Mouse (Mus musculus): Measurements from ENCODE around the gene Tymp.
A peak's percentile ranks its signal among the peaks of the same experiment; 100 is the strongest.

Tymp gene

GRCm38 (mm10) chr15:89376957-89377356, at the start of gene Tymp:
Gene Tymp (minus strand): TSS chr15:89377039.
- DNase-seq = no peak

DNA sequence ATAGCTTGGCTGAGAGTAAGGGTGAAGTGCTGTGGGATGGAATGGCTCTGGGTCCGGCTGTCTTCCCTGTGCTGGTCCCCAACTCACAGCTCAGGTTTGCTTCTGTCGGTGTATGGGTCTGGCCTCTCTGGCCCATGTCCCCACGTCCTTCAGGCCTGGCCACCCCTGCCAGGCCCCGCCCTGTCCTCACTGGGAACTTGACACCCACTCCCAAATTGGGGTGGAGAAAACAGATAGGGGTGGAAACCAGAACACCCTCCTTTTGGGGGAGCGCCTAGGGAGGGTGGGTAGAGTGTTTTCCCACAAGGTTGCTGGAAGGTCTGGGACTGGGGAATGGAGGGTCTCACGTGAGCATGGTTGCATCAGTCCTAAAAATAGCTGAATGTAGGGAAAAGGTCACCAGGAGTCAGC, 48.9 kb upstream of the Tymp start, which contains the start of gene Cpt1b:
Gene Cpt1b (minus strand): TSS at position 153 of the 411 bp plus-strand sequence.
- peak; percentile 59 for DNase-seq

DNA sequence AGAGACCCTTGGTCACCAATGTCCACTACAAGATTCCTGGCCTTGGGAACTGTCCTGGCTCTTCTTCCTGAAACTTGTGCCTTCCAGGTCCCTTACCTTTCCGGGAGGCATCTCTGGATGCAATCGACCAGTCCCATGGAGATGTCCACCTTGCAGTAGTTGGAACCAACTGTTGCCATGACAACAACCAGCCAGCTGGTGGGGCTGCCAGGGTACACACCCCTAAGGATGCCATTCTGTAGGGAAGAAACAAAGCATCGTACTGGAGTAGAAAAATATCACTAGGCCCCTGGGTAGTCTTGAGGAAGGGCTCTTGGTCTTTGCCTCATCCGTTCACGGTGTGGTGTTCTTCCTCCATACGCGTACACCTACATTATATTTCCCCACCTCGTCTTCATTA, 47.8 kb upstream of the Tymp start:
- no peak for DNase-seq

GRCm38 (mm10) chr15:89421938-89422337, 45.1 kb upstream of the Tymp start:
- no peak for DNase-seq

DNA sequence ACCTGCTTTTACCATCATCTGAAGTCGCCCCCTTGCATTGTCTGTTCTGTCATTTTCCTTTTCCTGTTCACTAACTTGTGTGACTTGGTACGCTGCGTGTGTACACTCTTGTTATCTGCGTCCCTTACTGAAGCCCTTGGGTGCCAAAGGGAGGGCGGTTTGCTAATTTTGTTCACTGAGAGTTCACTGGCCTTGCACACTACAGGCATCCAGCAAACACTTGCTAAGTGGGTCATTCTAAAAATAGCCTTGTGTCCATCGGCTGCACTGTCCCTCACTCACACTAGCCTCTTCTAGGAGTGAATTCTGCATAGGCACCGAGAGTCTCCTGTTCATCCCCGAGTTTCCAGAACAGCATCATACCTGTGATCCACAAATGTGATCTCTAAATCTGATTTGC, 38.4 kb upstream of the Tymp start:
- no peak for DNase-seq

DNA sequence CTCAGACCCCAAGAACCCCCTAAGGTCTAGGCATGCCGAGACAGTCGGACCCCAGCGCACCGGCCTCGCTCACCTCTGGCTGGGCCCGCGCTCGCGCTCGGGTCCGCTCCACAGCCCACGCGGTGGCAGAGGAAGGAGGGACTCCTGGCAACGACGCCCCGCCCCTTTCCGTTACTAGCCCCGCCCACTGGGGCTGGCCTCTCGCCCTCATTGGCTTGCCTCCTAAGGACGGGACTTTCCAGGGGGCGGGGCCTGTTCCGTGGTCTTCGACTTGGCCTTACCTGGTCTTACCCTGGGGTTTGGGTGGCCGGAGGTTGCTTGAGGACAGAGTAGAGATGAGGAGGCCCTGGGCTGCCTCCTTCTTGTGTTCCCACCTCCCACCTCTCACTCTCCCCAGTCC, 33.3 kb upstream of the Tymp start, which contains the start of gene Syce3:
Gene Syce3 (minus strand): TSS at position 386 of the 400 bp plus-strand sequence.
- DNase-seq = no peak

DNA sequence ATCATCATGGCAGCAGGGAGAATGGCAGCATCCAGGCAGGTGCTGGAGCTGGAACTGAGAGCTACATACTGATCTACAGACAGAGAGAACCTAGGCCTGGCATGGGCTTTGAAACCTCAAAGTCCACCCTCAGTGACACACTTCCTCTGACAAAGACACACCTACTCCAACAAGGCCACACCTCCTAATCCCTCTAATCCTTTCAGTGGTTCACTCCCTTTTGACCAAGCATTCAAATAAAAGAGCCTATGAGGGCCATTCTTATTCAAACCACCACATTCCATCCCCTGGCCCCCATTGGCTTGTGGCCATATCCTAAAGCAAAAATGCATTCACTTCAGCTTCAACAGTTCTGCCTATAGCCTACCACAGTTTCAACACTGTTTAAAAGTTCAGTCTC, 29.9 kb upstream of the Tymp start:
- no peak for DNase-seq

DNA sequence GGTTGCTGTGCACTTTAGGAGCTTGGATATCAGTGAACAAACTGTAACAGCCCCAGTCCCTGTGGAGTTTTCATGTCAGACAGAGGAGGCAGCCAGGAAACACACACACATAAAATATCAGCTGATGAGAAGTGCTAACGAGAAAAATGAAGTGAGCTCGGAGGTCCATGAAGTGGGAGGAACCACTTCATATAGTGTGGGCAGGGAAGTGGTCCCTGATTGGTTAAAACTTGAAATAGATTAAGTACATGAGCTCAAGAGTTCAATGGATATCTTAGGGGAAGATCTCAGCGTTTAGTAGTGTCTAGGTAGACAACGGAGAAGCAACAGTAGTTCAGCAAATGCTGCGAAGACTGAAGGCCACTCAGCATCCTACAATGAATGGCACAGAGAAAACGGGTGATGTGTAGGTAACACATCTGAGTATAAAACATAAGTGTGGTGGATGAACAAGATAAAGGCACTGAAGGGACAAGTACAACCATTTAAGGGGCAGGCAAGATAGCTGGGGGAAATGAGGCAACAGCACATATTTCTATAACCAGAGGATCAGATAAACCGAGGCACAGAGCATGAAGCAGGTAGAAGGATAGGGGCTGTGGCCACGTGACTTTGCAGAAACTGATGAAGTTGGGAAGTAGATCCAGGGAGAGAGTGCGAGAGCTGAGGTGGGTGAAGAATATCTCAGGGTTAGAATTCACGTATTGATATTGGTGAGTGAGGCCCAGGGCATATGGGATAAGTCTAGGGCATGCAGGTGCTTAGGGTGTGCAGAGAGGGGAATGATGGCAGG, 28.2 kb upstream of the Tymp start:
- DNase-seq = no peak

DNA sequence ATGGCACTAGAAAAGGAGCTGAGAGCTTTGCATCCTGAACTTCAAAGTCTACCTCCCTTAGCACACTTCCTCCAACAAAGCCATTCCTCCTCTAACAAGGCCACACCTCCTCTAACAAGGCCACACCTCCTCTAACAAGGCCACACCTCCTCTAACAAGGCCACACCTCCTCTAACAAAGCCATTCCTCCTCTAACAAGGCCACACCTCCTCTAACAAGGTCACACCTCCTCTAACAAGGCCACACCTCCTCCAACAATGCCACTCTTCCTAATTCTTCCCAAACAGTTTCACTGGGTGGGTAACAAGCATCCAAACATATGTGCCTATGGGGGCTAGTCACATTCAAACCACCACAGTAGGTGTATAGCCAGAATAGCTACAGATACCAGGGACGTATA, 25.6 kb upstream of the Tymp start:
- no peak for DNase-seq

DNA sequence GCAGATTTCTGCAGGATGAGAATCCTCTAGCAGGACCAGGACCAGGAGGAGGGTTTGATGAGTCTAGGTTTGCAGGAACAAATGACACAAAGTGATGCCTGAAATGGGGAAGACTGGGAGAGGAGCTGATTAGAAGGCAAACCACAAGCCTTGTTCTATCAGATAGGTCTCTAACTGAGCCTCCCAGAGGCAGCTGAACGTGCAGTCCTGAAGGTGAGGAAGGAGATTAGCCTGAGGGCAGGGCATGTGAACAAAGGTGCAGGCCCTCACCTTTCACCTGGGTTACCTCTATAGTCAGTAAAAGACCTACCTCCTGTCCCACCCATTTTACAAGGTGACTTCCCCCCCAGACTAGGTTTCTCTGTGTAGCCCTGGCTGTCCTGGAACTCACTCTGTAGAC, 22.9 kb upstream of the Tymp start:
- DNase-seq = no peak

- no peak for DNase-seq
Observed at GRCm38 (mm10) chr15:89398146-89398545, 21.3 kb upstream of the Tymp start.

DNA sequence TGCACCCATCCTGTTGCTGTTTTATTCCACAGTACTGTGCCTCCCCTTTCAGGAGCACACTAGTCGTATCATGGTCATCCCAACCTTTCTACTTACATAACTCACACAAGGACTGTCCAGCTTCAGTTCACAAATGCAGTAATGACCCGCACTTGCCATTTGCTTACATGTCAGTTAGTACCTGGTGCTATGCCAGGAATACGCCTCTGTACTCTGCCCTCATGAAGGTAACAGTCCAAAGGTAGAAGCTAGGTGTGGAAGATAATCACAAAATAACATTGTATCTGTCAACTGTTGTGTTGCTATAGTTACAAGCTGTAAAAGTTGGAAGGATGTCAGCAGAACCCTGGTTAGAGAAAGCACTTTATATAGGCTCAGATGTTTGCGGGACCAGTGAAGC, 20.0 kb upstream of the Tymp start:
- DNase-seq = peak; percentile 40

- no peak for DNase-seq
Observed at GRCm38 (mm10) chr15:89390081-89390480, 13.2 kb upstream of the Tymp start.

DNA sequence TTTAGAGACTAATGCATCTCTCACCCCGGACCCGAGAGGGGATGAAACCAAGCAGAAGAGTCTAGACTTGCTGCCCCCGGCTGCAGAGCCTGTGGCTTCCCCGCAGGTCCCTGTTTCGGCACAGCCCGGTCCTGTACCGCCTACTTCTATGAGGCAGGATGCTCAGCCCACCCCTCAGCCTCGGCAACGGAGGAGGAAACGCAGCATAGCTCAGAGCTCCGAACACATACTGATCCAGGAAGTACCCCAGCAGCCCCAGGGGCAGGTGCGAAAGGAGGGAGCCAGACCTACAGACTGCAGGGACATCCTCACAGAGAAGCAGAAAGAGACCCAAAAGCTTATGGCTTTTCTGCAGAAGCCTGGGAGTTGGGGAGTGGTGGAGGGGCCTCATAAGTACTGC, 10.3 kb upstream of the Tymp start:
- no peak for DNase-seq

DNA sequence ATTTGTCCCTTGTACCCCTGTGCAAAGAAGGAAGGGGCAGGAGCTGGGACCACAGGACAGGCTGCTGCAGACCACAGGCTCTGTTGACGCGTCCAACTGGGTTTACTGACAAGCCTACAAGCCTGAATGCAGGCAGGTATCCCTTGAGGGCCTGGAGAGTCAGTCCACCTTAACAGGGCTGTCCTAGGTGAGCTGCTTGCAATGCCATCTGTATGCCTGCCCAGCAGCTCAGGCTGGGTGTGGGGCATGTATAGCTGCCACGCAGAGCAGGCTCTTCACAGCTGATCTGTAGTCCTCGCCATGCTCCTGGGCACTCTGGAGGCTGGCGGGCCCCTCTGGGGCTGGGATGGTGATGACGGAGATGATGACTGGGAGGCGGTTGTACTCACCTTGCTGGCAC, 7.8 kb upstream of the Tymp start, which contains the start of gene Klhdc7b:
Gene Klhdc7b (plus strand): TSS at position 301 of the 400 bp plus-strand sequence.
- DNase-seq = no peak

GRCm38 (mm10) chr15:89379429-89379828, 2.6 kb upstream of the Tymp start:
- no peak for DNase-seq

DNA sequence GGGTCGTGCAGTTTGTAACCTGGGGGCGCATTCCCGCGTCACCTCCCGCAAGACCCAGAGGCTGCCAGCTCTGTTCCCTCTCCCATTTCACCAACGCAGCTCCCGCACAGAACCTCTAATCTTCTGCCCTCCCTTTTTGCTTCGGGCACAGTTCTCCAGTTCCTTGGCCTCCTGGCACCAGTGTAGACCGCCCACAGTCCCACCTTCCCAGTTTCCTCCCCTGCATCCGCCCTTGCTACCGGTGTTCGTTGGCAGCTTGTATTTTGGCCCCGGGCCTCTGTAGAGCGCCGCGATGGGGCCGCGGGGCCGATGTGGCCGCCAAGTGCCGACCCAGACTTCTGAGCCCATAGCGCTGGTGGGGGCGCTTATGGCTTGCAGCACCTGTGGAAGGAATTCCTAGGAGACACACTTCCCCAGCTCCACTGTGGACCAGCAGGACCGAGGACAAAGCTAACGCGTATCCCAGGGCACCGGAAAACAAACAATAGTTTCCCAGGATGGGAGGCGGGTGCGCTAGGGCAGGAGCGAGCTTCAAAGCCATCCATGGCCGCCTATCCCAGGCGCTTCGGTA, 2.1 kb upstream of the Tymp start, which contains the start of gene Odf3b:
Gene Odf3b (minus strand): TSS at position 452 of the 571 bp plus-strand sequence.
- peak; percentile 52 for DNase-seq

GRCm38 (mm10) chr15:89377938-89378828, 1.3 kb upstream of the Tymp start:
- DNase-seq = peak; percentile 15

DNA sequence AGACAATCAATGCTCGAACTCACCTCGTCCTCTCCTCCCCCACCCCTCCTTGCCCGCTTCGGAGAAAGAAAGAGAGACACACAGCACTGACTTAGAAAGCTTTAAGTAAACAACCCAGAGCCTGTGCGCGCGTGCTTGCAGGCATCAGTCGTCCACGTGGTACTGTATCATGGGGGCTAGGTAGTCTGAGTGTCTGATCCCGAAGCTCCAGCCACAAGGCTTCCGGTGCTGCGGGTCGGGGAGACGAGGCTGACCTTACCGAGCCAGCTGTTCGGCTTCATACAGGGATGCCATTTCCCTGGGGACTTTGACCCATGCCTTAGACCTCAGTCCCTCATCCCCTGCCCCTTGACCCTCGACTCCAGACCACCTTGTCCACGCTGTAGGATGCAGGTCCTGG, 523 bp upstream of the Tymp start:
- no peak for DNase-seq

DNA sequence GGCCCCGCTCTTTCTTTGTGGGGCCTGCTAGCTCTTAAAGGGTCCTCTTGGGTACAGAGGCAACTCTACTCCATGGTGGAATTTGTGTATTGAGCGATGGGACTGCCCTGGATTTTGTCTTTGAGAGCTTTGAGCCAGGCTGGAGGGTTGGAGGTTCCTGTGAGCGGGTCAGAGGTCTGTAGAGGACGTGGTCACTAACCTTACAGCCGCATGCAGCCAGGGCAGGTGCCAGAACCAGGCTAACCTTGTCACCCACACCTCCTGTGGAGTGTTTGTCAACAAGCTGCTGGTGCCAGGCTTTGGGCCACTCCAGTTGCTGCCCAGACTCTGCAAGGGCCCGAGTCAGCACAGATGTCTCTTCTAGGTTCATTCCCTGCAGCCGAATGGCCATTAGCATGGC, 799 bp downstream of the Tymp start:
- no peak for DNase-seq

DNA sequence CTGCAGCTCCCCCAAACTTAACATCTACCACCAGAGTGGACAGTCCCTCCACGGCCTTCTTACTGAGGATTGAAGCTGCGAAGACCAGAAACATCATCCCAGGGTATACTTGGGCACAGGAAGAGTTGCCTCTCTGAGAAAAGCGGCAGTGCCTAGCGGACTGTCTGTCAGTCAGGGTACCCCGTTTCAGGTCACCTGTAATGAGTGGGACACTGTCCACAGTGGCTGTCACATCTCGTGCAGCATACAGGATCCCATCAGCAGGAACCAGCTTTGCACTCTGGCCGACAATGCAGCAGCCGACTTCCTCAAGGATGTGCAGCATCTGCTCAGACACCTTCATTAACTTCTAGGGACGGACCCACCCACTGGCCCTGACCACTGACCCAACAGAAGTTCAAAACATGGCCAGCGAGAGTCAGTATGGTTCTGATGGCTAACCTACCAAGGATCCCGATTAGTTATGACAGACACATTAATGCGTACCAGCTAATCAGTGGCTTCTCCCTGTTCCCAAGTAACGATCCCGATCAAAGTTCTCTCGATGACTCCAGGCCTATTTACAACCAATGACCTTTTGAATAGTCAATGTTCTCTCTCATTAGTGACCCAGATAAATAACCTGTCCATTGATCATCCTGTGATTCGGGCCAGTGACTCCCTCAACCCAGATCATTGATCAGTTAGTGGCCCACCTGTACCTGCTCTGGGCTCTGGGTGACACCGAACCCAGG, 1.9 kb downstream of the Tymp start:
- DNase-seq = no peak

DNA sequence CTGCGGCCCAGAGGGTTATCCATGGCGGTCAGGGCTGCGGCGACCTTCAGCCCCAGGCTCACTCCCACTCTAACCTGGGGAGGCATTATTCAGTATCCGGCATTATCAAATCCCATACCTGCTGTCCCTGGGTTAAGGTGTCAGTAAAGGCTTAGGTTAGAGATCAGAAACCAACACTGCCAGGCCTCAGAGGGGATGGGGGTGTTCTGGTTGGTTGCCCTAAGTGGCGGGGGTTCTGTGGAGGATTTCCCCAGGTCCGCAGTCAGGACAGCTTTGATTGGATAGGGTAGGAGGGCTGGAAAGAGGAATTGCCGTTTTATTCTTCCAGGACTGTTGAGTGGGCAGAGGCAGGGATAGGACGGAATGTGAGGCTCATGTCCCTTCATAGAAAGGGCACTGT, 2.5 kb downstream of the Tymp start:
- no peak for DNase-seq

Measured in kidney, adult 18-20 months (tissue).